Mouse (Mus musculus) embryo, embryonic 9.5 days (tissue): ENCODE measurements around the gene Olfr1222.
"Not testable (repeated sequence)": the region's sequence is repeated elsewhere in the genome, so short reads cannot be mapped to it uniquely, and the experiment has no call there.

Experiments used
- DNase-seq: peaks from one replicate; pipeline ENCODE4 v3.0.0-alpha.2; 2017; ENCODE audit errors: extremely low spot score

Gene Olfr1222

DNA sequence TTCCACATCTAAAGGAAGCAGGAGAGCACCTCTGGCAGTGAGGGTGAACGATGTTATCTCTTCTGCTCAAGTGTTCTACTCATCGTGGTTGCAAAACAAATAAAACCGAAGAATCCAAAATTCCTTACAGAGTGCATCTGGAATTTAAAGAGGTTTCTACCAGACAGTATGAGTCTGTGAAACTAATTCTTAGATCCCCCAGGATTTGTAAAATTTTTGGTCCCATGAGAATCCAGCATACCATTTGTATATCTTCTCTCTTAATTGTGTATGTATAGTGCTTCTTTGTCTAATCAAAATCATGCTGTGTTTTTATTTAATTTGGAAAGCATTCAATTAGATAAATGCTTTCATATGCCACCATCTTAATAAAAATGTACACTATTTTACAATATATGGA lies at the start of gene Olfr1222:
TSS of gene Olfr1222 (minus strand) at position 101 of the 400 bp plus-strand sequence.
- no peak for DNase-seq

DNA sequence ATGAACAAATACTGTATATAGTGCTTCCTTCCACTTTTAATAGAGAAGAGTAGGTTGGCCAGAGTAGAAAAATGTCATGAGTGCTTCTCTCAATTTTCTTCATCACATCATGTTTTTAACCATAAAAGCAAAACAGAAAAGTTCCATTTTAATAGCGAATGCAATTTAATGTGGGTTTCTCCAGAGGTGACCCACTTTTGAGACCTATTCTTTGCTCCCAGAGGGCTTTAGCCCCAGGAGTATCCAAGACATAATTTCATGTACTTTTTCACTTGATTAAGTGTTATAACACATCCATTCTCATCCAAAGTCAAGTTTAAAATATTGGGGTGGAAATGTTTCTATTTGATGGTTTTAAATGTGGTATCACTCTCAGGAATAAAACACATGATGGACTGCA lies 41.7 kb upstream of the Olfr1222 start, which contains the start of gene Olfr1225:
TSS of gene Olfr1225 (minus strand) at position 101 of the 400 bp plus-strand sequence.
- no peak for DNase-seq

DNA sequence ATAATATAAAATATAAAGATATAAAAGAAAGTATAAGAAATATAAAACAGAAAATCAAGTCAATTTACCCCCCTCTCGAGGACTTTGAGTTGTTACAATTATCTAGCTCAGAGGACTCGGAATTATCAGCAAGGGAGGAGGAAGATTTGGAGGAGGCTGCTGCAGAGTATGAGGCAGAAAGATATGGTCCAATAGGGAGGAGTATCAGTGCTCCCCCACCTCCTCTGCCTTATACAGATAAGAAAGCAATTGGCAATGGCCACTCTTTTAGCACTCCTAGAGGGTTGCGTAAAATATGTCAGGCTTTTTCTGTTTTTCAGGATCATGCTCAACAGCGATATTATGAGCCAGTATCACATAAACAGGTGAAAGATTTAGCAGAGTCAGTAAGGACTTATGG lies 31.9 kb upstream of the Olfr1222 start:
- DNase-seq = not testable (repeated sequence)

DNA sequence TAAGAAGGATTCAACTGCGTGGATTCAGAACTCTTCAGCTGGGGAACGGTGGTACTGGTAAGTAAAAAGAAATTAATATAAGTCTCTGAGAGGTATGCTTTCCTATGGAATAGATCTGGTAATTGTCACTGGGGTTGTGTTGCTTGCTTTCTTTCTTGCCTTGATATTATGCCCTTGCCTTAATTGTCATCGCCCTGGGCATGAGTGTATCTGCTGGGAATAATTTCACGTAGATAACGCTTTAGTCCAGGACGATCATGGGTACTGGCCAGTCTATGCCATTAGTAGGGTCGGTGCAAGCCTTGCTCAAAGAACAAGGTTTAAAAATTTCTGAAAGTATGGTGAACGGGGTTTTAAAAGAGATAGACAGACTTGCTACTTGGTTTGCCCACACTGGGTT lies 31.1 kb upstream of the Olfr1222 start, which contains the start of gene Olfr1224-ps1:
TSS of gene Olfr1224-ps1 (minus strand) at position 101 of the 400 bp plus-strand sequence.
- not testable (repeated sequence) for DNase-seq

DNA sequence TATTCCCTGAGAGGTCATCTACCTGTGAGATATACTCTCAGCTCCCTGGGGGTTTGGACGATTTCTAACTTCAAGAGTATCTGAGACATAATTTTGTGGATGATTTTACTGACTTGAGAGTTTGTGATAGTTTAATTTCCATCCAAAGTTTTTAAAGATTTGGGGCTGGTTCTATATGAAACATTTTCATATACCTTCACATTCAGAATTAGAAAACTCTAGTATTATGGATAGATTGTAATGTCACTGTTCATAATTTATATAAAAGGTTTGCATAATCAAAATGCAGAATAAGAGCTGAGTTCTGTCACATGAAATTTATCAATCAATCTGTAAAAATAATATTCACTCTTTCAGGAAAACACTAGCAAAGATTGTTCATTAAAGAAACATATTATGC lies 18.6 kb upstream of the Olfr1222 start, which contains the start of gene Olfr1223:
TSS of gene Olfr1223 (minus strand) at position 101 of the 400 bp plus-strand sequence.
- DNase-seq = no peak

DNA sequence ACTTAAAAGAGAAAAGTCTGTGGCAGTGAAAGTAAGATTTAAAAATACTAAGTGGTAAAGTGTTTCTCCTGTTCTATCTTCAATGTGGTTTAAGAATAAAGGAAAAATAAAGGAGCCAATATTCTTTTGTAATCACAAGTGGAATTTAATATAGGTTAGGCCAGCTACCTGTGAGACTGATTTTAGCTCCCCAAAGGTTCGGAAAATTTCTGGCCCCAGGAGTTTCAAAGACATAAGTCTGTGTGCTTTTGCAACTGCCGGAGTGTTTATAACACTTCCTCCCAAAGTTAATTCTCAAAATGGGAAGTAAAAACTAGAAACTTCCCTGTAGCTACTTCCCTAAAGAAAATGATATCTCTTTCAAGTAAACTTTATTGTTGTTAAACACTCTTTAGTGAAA lies 15.7 kb downstream of the Olfr1222 start, which contains the start of gene Olfr1221:
TSS of gene Olfr1221 (minus strand) at position 101 of the 400 bp plus-strand sequence.
- DNase-seq = no peak

DNA sequence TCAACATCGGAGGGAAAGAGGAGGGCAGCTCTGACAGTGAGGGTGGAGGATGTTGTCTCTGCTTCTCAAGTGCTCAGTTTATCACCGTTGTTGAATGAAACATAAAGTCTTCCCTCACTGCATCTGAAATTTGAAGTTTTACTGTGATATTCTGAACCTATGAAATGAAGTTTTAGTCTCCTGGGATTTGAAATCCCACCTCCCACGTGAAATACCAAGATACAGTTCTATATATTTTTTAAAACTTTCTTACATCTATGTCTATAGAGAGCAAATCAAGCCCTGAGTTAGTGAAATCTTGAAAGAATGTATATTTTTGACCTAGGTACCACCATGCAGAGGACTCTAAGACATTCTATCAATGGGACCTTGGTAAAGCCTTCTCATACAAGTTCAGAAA lies 26.1 kb downstream of the Olfr1222 start, which contains the start of gene Olfr1220:
TSS of gene Olfr1220 (minus strand) at position 101 of the 400 bp plus-strand sequence.
- DNase-seq = no peak

DNA sequence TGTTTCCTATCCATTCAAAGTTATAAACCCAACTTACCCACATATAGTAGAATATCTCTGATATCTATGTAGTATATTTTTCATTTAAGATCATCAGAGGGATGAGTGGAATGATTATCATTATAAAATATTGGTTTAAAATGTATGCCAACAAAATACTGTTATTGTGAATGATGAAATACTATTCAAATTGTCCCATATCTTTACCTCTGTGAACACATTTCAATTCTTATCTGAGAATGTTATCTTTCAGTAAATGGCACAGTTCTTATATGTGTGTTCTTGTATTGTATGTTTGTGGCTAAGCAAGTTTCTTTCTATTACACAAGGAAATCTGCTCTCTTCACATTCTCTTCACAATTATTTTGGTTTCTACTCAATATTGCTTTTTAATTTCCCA lies 27.2 kb downstream of the Olfr1222 start:
- DNase-seq = no peak

DNA sequence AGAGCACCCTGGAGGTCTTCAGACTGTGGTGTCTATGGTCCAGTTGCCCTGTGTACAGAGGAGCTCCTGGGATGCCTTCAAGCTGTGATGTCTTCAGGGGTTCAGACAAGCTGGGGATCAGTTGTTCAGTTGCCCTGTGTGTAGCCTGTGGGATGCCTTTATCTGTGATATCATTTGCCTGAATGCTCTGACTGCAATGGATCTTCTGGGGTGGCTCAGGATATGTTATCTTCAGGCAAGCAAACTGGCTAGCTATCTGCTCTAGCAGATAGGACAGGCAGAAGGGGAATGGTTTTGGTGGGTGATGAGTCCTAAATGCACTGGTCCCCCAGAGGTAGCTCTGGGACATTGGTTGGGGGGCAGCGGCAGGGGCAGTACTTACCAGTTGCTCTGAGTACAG lies 39.0 kb downstream of the Olfr1222 start:
- no peak for DNase-seq

DNA sequence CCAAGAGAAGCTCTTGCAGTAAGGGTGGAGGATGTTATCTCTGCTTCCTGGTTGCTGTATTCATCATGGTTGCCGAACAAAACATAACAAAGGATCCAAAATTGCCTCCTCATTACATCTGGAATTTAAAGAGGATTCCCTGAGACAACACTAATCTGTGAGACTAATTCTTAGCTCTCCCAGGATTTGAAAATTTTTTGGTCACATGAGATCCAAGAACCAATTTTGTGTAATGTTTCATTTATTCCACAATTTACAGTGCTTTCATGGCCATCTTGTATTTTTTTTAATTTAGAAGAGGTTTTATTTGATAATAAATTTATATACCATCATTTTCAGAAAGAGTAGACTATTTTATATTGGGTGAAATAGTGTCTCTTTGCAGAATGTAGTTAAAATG lies 49.4 kb downstream of the Olfr1222 start, which contains the start of gene Olfr1219:
TSS of gene Olfr1219 (minus strand) at position 101 of the 400 bp plus-strand sequence.
- DNase-seq = no peak

DNA sequence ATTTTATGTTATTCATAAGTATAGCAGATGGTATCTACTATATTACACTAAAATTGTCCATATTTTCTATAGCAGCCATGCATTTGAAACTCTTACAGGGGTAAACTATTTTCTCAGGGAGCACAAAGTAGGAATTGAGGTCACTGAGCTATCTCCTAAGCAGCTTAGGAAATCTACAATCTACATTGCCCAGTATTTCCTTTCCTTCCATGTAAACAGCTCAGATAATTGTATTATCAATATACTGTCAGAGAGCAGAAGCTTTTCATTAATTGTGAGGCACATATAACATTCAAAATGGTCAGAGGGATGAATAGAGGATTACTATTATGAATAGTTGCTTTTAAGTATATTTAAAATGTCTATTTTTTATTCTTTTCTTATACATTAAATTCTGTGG lies 51.4 kb downstream of the Olfr1222 start:
- DNase-seq = no peak
